Mouse (Mus musculus) spleen, adult 2 months (tissue): ENCODE data around the gene Syt1.

ENCODE experiments used
- CTCF ChIP-seq: fragments of 200-500 bp; IDR thresholded peaks from 2 replicates; pipeline ENCODE4 v1.5.1; 2011; ENCODE audit warnings: mild to moderate bottlenecking, inconsistent platforms; ENCODE audit not compliant: insufficient read depth, insufficient read length, insufficient replicate concordance; ENCODE audit errors: extremely low read depth
- POLR2A ChIP-seq: fragments of 200-500 bp; IDR thresholded peaks from 2 replicates; pipeline ENCODE4 v1.6.1; 2011; ENCODE audit warnings: low read depth, low read length, inconsistent platforms

DNA sequence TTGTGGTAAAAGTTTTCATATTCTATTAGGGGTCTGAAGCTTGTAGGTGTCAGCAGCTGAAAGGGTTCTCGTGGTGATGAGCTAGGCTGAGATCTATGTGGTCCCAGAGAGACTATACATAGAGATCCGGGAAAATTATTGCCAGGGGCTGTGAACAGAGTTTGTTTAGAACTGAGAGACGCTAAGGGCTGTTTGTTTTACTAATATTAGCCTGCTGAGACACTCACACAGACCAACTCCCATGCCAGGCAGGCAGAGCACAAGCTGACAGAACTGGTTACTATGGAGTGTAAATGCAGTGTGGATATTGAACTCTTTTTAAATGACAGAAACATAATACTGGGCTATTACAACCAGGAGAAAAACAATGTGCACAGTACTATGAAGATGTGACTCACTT, 384.4 kb downstream of the Syt1 start:
- TF ChIP-seq POLR2A (no peak), CTCF (no peak)
